Mouse (Mus musculus): ENCODE measurements at regions not wholly inside any gene's neighbourhood (a gene's known extent, or its start where the extent isn't known, plus 50 kb on each side); places are given as distances from the start of the nearest gene placed in this dataset.

GRCm38 (mm10) chr3:21973153-21973552, 103.3 kb upstream of the Tbl1xr1 start:
- 100% methylated on average over 1 of the region's 1 CpGs for WGBS (ENCODE audit: missing documents)
- Histone ChIP-seq H3K79me2 (ENCODE audit: inconsistent target) (no peaks in the 10 kb centered on the region), H3K27ac (no peak overlapping the region), H3K36me3 (ENCODE audit: inconsistent target) (no peaks in the 10 kb centered on the region), H3K4me3 (ENCODE audit: inconsistent target) (no peak overlapping the region)

- Histone ChIP-seq H3K4me3 (ENCODE audit: inconsistent target) (no peak overlapping the region), H3K27ac (no peak overlapping the region), H3K79me2 (ENCODE audit: inconsistent target) (no peaks in the 10 kb centered on the region), H3K36me3 (ENCODE audit: inconsistent target) (no peaks in the 10 kb centered on the region)
- WGBS (ENCODE audit: missing documents), result 96% methylated on average over 7 of the region's 7 CpGs
Measured at GRCm38 (mm10) chr3:21973681-21974080, 102.8 kb upstream of the Tbl1xr1 start.

DNA sequence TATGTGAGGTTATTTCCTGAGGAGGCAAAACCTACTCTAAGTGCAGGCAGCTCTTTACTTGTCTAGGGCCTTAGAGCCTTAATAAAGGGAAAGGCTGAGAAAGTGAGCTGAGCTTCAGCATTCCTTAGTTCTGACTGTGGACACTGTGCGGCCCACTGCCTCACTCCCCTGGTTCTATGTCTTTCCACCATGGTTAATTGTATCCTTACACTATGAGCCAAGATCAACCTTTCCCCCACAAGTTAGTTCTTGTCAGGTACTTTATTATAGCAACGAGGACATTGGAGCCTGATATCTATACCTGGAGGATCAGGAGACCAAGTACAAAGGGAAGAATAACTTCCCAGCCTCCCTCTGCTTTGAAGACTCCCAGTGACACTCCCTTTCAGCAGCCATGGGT, 101.7 kb upstream of the Tbl1xr1 start:
- Histone ChIP-seq H3K4me3 (ENCODE audit: inconsistent target) (no peak overlapping the region), H3K79me2 (ENCODE audit: inconsistent target) (no peaks in the 10 kb centered on the region), H3K36me3 (ENCODE audit: inconsistent target) (no peaks in the 10 kb centered on the region), H3K27ac (no peak overlapping the region)
- 97% methylated on average over 2 of the region's 2 CpGs for WGBS (ENCODE audit: missing documents)

DNA sequence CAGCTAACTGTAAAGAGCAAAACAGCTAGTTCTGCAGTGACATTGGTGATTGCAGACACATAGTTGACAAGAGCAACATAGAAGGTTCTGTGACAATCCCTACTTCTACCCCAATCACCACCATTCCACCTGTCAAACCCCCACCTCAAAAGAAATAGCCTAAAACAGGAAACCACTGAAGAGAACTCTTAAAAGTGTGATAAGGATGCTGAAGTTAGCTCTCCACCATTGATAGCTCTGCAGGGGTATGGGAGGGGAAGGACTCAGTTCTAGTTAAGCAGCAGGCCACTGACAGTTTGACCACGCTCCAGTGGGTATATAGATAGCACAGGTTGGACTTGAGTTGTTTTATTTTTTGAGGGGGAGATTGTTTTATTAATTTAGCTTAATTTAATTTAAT, 98.7 kb upstream of the Tbl1xr1 start:
- WGBS (ENCODE audit: missing documents), result 92% methylated on average over 1 of the region's 1 CpGs
- Histone ChIP-seq H3K36me3 (ENCODE audit: inconsistent target) (no peaks in the 10 kb centered on the region), H3K79me2 (ENCODE audit: inconsistent target) (no peaks in the 10 kb centered on the region), H3K4me3 (ENCODE audit: inconsistent target) (no peak overlapping the region), H3K27ac (no peak overlapping the region)

- no peak overlapping the region for H3K27ac ChIP-seq
Measured at GRCm38 (mm10) chr3:21982991-21983390, 93.5 kb upstream of the Tbl1xr1 start.

GRCm38 (mm10) chr3:21983993-21984725, 92.3 kb upstream of the Tbl1xr1 start:
- Histone ChIP-seq H3K36me3 (ENCODE audit: inconsistent target) (no peaks in the 10 kb centered on the region), H3K4me3 (ENCODE audit: inconsistent target) (no peak overlapping the region), H3K27ac (no peak overlapping the region), H3K79me2 (ENCODE audit: inconsistent target) (no peaks in the 10 kb centered on the region)
- WGBS (ENCODE audit: missing documents), result 82% methylated on average over 2 of the region's 2 CpGs

More at GRCm38 (mm10) chr3:21982991-21983390, 93.5 kb upstream of the Tbl1xr1 start:
- 39% methylated on average over 7 of the region's 8 CpGs for WGBS (ENCODE audit: missing documents)
- no peak overlapping the region for H3K4me3 ChIP-seq (ENCODE audit: inconsistent target)
- H3K36me3 ChIP-seq (ENCODE audit: inconsistent target), result no peaks in the 10 kb centered on the region
- no peaks in the 10 kb centered on the region for H3K79me2 ChIP-seq (ENCODE audit: inconsistent target)

DNA sequence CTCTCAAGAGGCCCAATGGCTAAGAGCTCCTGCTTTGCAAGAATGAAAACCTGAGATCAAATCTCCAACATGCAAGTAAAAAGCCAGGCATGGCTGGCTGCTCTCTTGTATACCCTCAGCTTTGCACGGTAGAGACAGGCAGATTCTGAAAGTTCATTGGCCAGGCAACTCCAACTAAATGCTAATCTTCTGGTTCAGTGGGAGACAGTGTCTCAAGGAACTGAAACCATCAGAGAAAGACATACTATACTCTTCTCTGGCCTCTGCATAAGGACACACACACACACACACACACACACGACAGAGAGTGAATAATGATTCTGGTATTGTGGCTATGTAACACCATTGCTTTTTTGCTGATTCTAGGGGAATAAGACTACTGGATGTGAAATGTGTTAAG, 91.6 kb upstream of the Tbl1xr1 start:
- no peak overlapping the region for H3K27ac ChIP-seq
- WGBS (ENCODE audit: missing documents), result 33% methylated on average over 1 of the region's 2 CpGs

DNA sequence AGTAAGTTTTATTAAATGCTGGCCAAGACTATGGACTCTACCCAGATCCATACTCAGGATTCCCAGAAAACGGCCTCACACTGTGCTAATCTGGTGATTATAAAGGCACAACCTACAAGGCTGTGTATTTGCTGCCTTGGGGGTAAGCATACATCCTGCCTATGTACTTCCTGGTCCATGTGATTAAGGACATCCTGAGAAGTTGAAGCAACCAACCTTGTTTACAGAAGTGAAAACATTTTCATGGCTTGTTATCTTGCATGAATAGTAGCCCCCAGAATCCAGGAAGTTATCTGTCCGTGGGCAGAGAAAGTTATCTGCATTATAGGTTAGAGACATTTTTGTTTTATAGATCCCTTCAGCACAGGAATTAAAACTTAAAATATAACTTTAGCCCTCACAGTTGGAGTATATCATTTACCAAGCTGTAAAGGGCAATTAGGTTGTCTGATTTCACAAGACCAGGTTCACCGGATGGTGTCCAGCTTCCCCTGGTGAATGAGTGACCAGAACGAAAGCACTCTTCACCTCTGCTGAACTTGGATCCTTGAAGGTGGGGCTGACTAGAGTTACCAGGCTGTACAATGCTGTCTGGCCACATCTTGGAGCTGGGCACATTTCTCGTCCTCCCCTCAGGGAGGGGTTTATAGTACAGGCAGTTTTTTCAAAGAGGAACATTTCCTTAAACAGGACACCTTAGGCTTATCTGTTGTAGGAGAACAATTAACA, 90.1 kb upstream of the Tbl1xr1 start:
- Histone ChIP-seq H3K4me3 (ENCODE audit: inconsistent target) (no peak overlapping the region), H3K36me3 (ENCODE audit: inconsistent target) (no peaks in the 10 kb centered on the region), H3K79me2 (ENCODE audit: inconsistent target) (no peaks in the 10 kb centered on the region), H3K27ac (no peak overlapping the region)
- WGBS (ENCODE audit: missing documents), result 78% methylated on average over 5 of the region's 5 CpGs

More for the DNA sequence above, 91.6 kb upstream of the Tbl1xr1 start:
- H3K79me2 ChIP-seq (ENCODE audit: inconsistent target), result no peaks in the 10 kb centered on the region
- H3K36me3 ChIP-seq (ENCODE audit: inconsistent target), result no peaks in the 10 kb centered on the region
- H3K4me3 ChIP-seq (ENCODE audit: inconsistent target), result no peak overlapping the region

- Histone ChIP-seq H3K36me3 (ENCODE audit: inconsistent target) (no peaks in the 10 kb centered on the region), H3K4me3 (ENCODE audit: inconsistent target) (no peak overlapping the region), H3K79me2 (ENCODE audit: inconsistent target) (no peaks in the 10 kb centered on the region), H3K27ac (no peak overlapping the region)
- WGBS (ENCODE audit: missing documents), result 100% methylated on average over 2 of the region's 2 CpGs
Measured at GRCm38 (mm10) chr3:21986893-21987250, 89.6 kb upstream of the Tbl1xr1 start.

GRCm38 (mm10) chr3:21987455-21988009, 88.9 kb upstream of the Tbl1xr1 start:
- WGBS (ENCODE audit: missing documents), result 62% methylated on average over 5 of the region's 5 CpGs
- Histone ChIP-seq H3K4me3 (ENCODE audit: inconsistent target) (no peak overlapping the region), H3K36me3 (ENCODE audit: inconsistent target) (no peaks in the 10 kb centered on the region), H3K27ac (peak overlapping the region; percentile 10; the same call in 1 of the 2 replicates), H3K79me2 (ENCODE audit: inconsistent target) (no peaks in the 10 kb centered on the region)

DNA sequence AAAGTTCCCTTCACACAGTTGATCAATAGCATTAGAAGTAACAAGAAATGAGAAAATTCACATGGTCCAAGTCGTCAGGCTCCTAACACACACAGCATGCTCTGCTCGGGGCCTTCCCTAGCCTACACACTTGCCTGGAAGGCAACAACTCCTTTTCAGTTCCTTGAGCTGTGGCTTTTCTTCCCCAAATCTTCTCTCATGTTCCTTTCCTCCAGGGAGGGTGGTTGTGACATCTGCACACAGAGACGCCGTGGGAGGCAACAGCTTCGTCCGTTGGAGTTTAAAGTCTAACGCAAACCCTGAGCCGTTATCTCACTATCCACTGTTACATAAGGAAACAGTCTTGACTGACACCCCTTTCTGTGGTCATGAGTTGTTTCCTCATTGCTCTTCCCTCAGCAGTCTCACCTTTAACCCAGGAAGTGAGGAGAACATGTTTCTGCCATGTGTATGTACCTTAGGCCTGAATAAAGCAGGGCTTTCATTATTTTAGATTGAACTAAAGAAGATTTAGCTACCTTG, 88.4 kb upstream of the Tbl1xr1 start:
- WGBS (ENCODE audit: missing documents), result 7% methylated on average over 8 of the region's 8 CpGs
- H3K4me3 ChIP-seq (ENCODE audit: inconsistent target), result no peak overlapping the region
- H3K36me3 ChIP-seq (ENCODE audit: inconsistent target), result no peaks in the 10 kb centered on the region
- H3K79me2 ChIP-seq (ENCODE audit: inconsistent target), result no peaks in the 10 kb centered on the region
- peak overlapping the region; percentile 10; the same call in 1 of the 2 replicates for H3K27ac ChIP-seq

DNA sequence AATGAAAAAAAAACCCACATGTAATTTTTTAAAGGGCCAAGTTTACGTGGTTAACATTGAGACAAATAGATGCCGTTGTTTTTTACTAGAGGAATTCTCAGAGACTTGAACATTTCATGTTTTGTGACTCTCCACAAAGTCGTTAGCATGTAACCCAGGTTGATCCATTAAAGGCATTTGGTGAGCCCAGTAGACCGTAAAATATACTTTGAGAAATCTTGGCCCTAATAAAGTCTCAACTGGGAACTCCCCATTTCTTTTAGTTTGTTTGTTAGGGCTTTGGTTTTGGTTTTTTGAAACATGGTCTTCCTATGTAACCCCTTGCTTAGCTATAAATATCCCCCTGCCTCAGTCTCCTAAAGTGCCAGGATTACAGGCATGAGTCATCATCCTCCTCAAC, 85.9 kb upstream of the Tbl1xr1 start:
- WGBS (ENCODE audit: missing documents), result 91% methylated on average over 4 of the region's 4 CpGs
- Histone ChIP-seq H3K36me3 (ENCODE audit: inconsistent target) (no peaks in the 10 kb centered on the region), H3K27ac (no peak overlapping the region), H3K79me2 (ENCODE audit: inconsistent target) (no peaks in the 10 kb centered on the region), H3K4me3 (ENCODE audit: inconsistent target) (no peak overlapping the region)

- Histone ChIP-seq H3K4me3 (ENCODE audit: inconsistent target) (no peak overlapping the region), H3K79me2 (ENCODE audit: inconsistent target) (no peaks in the 10 kb centered on the region), H3K27ac (peak overlapping the region; percentile 83), H3K36me3 (ENCODE audit: inconsistent target) (no peaks in the 10 kb centered on the region)
- 3% methylated on average over 8 of the region's 9 CpGs for WGBS (ENCODE audit: missing documents)
Measured at GRCm38 (mm10) chr3:21991681-21992152, 84.7 kb upstream of the Tbl1xr1 start.

DNA sequence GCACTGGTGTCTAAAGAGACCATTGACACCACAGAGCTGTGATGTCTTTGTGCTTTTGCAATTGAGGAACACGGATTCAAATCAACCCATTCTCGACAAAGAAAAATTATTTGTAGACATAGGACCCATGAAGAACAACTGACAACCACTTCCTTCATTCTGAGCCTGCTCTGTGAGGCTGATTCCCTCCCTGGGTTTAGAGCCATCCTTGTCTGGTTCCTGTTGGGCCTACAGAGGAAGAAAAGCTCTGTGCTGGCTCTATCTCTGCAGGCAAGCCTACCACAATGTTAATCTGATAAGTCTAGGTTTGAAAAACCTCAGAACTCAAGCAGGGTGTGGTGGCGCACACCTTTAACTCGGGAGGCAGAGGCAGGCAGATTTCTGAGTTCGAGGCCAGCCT, 84.2 kb upstream of the Tbl1xr1 start:
- Histone ChIP-seq H3K79me2 (ENCODE audit: inconsistent target) (no peaks in the 10 kb centered on the region), H3K4me3 (ENCODE audit: inconsistent target) (no peak overlapping the region), H3K27ac (peak overlapping the region; percentile 83), H3K36me3 (ENCODE audit: inconsistent target) (no peaks in the 10 kb centered on the region)
- WGBS (ENCODE audit: missing documents), result 45% methylated on average over 5 of the region's 5 CpGs

- H3K36me3 ChIP-seq (ENCODE audit: inconsistent target), result no peaks in the 10 kb centered on the region
- H3K4me3 ChIP-seq (ENCODE audit: inconsistent target), result no peak overlapping the region
- no peak overlapping the region for H3K27ac ChIP-seq
- WGBS (ENCODE audit: missing documents), result 85% methylated on average over 2 of the region's 2 CpGs
- no peaks in the 10 kb centered on the region for H3K79me2 ChIP-seq (ENCODE audit: inconsistent target)
Measured at GRCm38 (mm10) chr3:21993961-21994360, 82.5 kb upstream of the Tbl1xr1 start.

All from macrophage (primary cell).